In the genomic region with DNA sequence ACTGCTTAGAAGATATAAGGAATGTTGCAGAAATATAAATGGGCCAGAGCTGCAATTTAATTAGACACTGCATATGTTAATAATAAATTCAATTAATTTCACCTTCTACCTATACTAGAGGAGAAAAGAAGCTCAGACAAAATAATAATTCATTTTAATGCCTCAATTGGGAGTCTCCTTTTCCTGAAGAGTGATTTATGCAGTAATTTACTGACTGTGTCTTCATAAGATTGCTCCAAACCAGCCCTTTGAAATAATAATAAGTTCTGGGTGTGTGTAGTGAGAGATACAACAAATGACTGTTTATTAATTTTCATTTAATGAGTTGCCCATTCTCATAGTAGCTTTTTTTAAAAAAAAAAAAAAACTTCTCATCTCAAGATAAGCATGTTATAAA, we compare ENCODE assay signal across 21 mouse cellular contexts. TPM values are rescaled to one million over a fixed set of nuclear protein-coding genes. Genes with fewer than 3 reads are reported as not detected.
A peak's percentile ranks its signal among the peaks of the same experiment; 100 is the strongest.
DNase-seq lines count a peak whose midpoint lies in the region; ATAC-seq and TF ChIP-seq lines count a peak whose summit lies in the region.
"Had no signal": no experiment of that assay in that cellular context is flagged by ENCODE, and none has a peak within 500 bp of the region (broad histone marks: within the 10 kb centered on the region; RNA-seq: fewer than 3 reads in every experiment).

No protein-coding gene starts in this region.

- H3K4me3 ChIP-seq in hindbrain, embryonic 10.5 days, result no peak overlapping the region
- no peak overlapping the region for H3K4me3 ChIP-seq in hindbrain, embryonic 11.5 days (ENCODE audit: low read depth, low read length)
- H3K4me3 ChIP-seq in layer of hippocampus, adult 2 months, result no peak overlapping the region
- H3K4me3 ChIP-seq in neural tube, embryonic 13.5 days, result no peak overlapping the region
- H3K4me3 ChIP-seq in kidney, embryonic 15.5 days (replicated peaks), result no peak overlapping the region
- H3K4me3 ChIP-seq: embryonic facial prominence, embryonic 12.5 days; forebrain, embryonic 12.5 days; heart, embryonic 12.5 days had no signal

- H3K27ac ChIP-seq in hindbrain, embryonic 10.5 days, result peak overlapping the region; percentile 60
- no peak overlapping the region for H3K27ac ChIP-seq in hindbrain, embryonic 11.5 days (ENCODE audit: low read depth, low read length)
- peak overlapping the region; percentile 39; the same call in 1 of the 2 replicates for H3K27ac ChIP-seq in layer of hippocampus, adult 2 months
- 0 out of 2 replicates have a peak overlapping the region, but pooled peaks have one; percentile 76 for H3K27ac ChIP-seq in neural tube, embryonic 13.5 days (replicated peaks)
- H3K27ac ChIP-seq in kidney, embryonic 15.5 days, result no peak overlapping the region
- H3K27ac ChIP-seq: embryonic facial prominence, embryonic 12.5 days; forebrain, embryonic 12.5 days had no signal

- H3K36me3 ChIP-seq in hindbrain, embryonic 10.5 days, result no peaks in the 10 kb centered on the region
- H3K36me3 ChIP-seq in hindbrain, embryonic 11.5 days (ENCODE audit: control insufficient read depth, insufficient read depth, low read length), result no peaks in the 10 kb centered on the region
- H3K36me3 ChIP-seq in neural tube, embryonic 13.5 days, result no peaks in the 10 kb centered on the region
- H3K36me3 ChIP-seq in kidney, embryonic 15.5 days, result no peaks in the 10 kb centered on the region
- H3K36me3 ChIP-seq: embryonic facial prominence, embryonic 12.5 days; forebrain, embryonic 12.5 days; heart, embryonic 12.5 days had no signal

- no peaks in the 10 kb centered on the region for H3K27me3 ChIP-seq in hindbrain, embryonic 10.5 days (ENCODE audit: insufficient read depth, poor library complexity, severe bottlenecking)
- H3K27me3 ChIP-seq in hindbrain, embryonic 11.5 days (ENCODE audit: control insufficient read depth, insufficient read depth, low read length), result no peaks in the 10 kb centered on the region
- no peaks in the 10 kb centered on the region for H3K27me3 ChIP-seq in neural tube, embryonic 13.5 days
- no peaks in the 10 kb centered on the region for H3K27me3 ChIP-seq in kidney, embryonic 15.5 days
- H3K27me3 ChIP-seq: embryonic facial prominence, embryonic 12.5 days; forebrain, embryonic 12.5 days; heart, embryonic 12.5 days had no signal

- H3K9ac ChIP-seq in hindbrain, embryonic 11.5 days (ENCODE audit: low read depth, low read length), result no peak overlapping the region
- H3K9ac ChIP-seq in neural tube, embryonic 13.5 days, result no peak overlapping the region
- H3K9ac ChIP-seq in kidney, embryonic 15.5 days, result no peak overlapping the region
- H3K9ac ChIP-seq: embryonic facial prominence, embryonic 12.5 days; forebrain, embryonic 12.5 days; heart, embryonic 12.5 days had no signal

- TF ChIP-seq CTCF in layer of hippocampus, adult 2 months (conservative IDR thresholded peaks at IDR 0.05), result no peak

- no peaks in the 10 kb centered on the region for H3K9me3 ChIP-seq in hindbrain, embryonic 10.5 days
- H3K9me3 ChIP-seq in hindbrain, embryonic 11.5 days (ENCODE audit: control insufficient read depth, low read length), result no peaks in the 10 kb centered on the region
- no peaks in the 10 kb centered on the region for H3K9me3 ChIP-seq in neural tube, embryonic 13.5 days
- H3K9me3 ChIP-seq in kidney, embryonic 15.5 days (replicated peaks), result no peaks in the 10 kb centered on the region
- H3K9me3 ChIP-seq: embryonic facial prominence, embryonic 12.5 days; forebrain, embryonic 12.5 days; heart, embryonic 12.5 days had no signal

- ATAC-seq in hindbrain, embryonic 11.5 days (ENCODE audit: low FRiP score), result no peak
- peak; percentile 68 for ATAC-seq in neural tube, embryonic 13.5 days (ENCODE audit: low read depth)
- ATAC-seq in kidney, embryonic 15.5 days (replicated peaks; ENCODE audit: low FRiP score), result no peak
- ATAC-seq in erythroblast, adult 5-6 weeks (replicated peaks; ENCODE audit: low FRiP score, poor library complexity, severe bottlenecking), result no peak

- DNase-seq in hindbrain, embryonic 10.5 days (ENCODE audit: low spot score), result no peak
- DNase-seq in hindbrain, embryonic 11.5 days (ENCODE audit: low spot score), result no peak
- no peak for DNase-seq in layer of hippocampus, adult 2 months (ENCODE audit: low spot score in 2 of 2)
- DNase-seq in layer of hippocampus, postnatal 10 days (ENCODE audit: low spot score in 2 of 2), result no peak
- DNase-seq: cerebellum, adult 11 months; cerebellum, adult 8-10 months; cerebellum, postnatal 14 days; gastrocnemius, postnatal 10 days had no signal

- no peak overlapping the region for H3K4me2 ChIP-seq in hindbrain, embryonic 11.5 days (replicated peaks; ENCODE audit: low read depth, low read length)
- no peak overlapping the region for H3K4me2 ChIP-seq in neural tube, embryonic 13.5 days
- no peak overlapping the region for H3K4me2 ChIP-seq in kidney, embryonic 15.5 days
- H3K4me2 ChIP-seq: embryonic facial prominence, embryonic 12.5 days; forebrain, embryonic 12.5 days had no signal

- peaks cover 52% of the 10 kb centered on the region for H3K4me1 ChIP-seq in hindbrain, embryonic 10.5 days (replicated peaks)
- H3K4me1 ChIP-seq in hindbrain, embryonic 11.5 days (replicated peaks; ENCODE audit: control insufficient read depth, insufficient read depth, low read length), result no peaks in the 10 kb centered on the region
- H3K4me1 ChIP-seq in neural tube, embryonic 13.5 days (replicated peaks), result peaks cover 25% of the 10 kb centered on the region
- H3K4me1 ChIP-seq in kidney, embryonic 15.5 days, result peaks cover 16% of the 10 kb centered on the region

RNA-seq across cellular contexts. Expression of a gene that starts 1.6 kb away (rescaled TPM):
- 1.3 and 2.3 TPM in 2 replicates for polyA plus RNA-seq in hindbrain, embryonic 10.5 days (2016; fragmentation: Nextera tagmentation; extraction: Ambion mirVana)
- 1.9 and 2.3 TPM in 2 replicates for polyA plus RNA-seq in hindbrain, embryonic 11.5 days (2014; fragmentation: Nextera tagmentation; extraction: Ambion mirVana)
- 1 to 10 TPM; 1.3 to 1.6 TPM for total RNA-seq in layer of hippocampus, adult 2 months (2021)
- 1 to 10 TPM; 4.0 to 4.1 TPM for total RNA-seq in layer of hippocampus, postnatal 10 days (2021)
- polyA plus RNA-seq in neural tube, embryonic 13.5 days (2015; fragmentation: Nextera tagmentation; extraction: Ambion mirVana), result 0.63 and 1.1 TPM in 2 replicates
- 3.7 and 4.6 TPM in 2 replicates for polyA plus RNA-seq in kidney, embryonic 15.5 days (2015; fragmentation: Nextera tagmentation; extraction: Ambion mirVana)
- total RNA-seq in erythroblast, adult 5-6 weeks (2015; ENCODE audit: low replicate concordance), result not detected in 2 replicates
- total RNA-seq in erythroblast, adult 5-6 weeks (2017; ENCODE audit: low replicate concordance), result not detected in 2 replicates
- total RNA-seq: adrenal gland, postnatal 10 days; adrenal gland, postnatal 4 days; common myeloid progenitor, adult 5-6 weeks; gastrocnemius, postnatal 10 days; gastrocnemius, postnatal 4 days; heart, adult 8-10 months; heart, postnatal 36 days; MEL had no signal
- polyA plus RNA-seq: heart, embryonic 12.5 days had no signal

Comparison
In these comparisons a context has a peak if more than half of its experiments do, and no peak if none do; other contexts are left out.
1. H3K27ac ChIP-seq: peak in hindbrain, embryonic 10.5 days (single experiment), layer of hippocampus, adult 2 months (single experiment) and neural tube, embryonic 13.5 days (single experiment); none in hindbrain, embryonic 11.5 days (single experiment) and kidney, embryonic 15.5 days (single experiment).